Mouse (Mus musculus) myocyte (in vitro differentiated cells): Measurements from ENCODE around the gene Mdm2. TPM values are rescaled to one million over a fixed set of nuclear protein-coding genes. Genes with fewer than 3 reads are reported as not detected.

ENCODE experiments used
- H3K27me3 ChIP-seq: one replicate; pipeline ENCODE4 v1.6.1; 2011; ENCODE audit not compliant: control insufficient read depth, insufficient read depth, insufficient read length
- H3K36me3 ChIP-seq: one replicate; pipeline ENCODE4 v1.6.1; 2011; ENCODE audit not compliant: control insufficient read depth, insufficient read depth
- H3K4me2 ChIP-seq: one replicate; pipeline ENCODE4 v1.6.1; 2011; ENCODE audit warnings: low read depth, control low read depth
- H3K4me3 ChIP-seq: one replicate; pipeline ENCODE4 v1.5.1; 2011; ENCODE audit warnings: mild to moderate bottlenecking, control low read depth, moderate library complexity
- H3K79me2 ChIP-seq: one replicate; pipeline ENCODE4 v1.6.1; 2011; ENCODE audit not compliant: control insufficient read depth, insufficient read depth
- H3ac ChIP-seq: one replicate; pipeline ENCODE4 v1.6.1; 2011; ENCODE audit not compliant: control insufficient read depth, insufficient read length
- CEBPB ChIP-seq: IDR thresholded peaks from 2 replicates; pipeline ENCODE4 v1.6.1; 2011; ENCODE audit warnings: mild to moderate bottlenecking, moderate library complexity; ENCODE audit not compliant: poor library complexity, insufficient read depth, severe bottlenecking
- E2F4 ChIP-seq: IDR thresholded peaks from one replicate; pipeline ENCODE4 v1.6.1; 2011; ENCODE audit warnings: mild to moderate bottlenecking, control low read depth, moderate library complexity; ENCODE audit not compliant: insufficient read depth
- MAX ChIP-seq: IDR thresholded peaks from one replicate; pipeline ENCODE4 v1.6.1; 2011; ENCODE audit warnings: low read depth, mild to moderate bottlenecking, control low read depth
- MYOD1 ChIP-seq, 3 experiments: IDR thresholded peaks; one replicate each; pipeline ENCODE4 v1.6.1; 2011; ENCODE audit warnings: control low read depth in 2 of 3, low read depth in 2 of 3, mild to moderate bottlenecking in 2 of 3, moderate library complexity in 1 of 3; ENCODE audit not compliant: insufficient read length in 2 of 3, control insufficient read depth in 1 of 3
- MYOG ChIP-seq, 3 experiments: IDR thresholded peaks; one replicate each; pipeline ENCODE4 v1.6.1; 2011; ENCODE audit warnings: control low read depth in 2 of 3, low read depth in 2 of 3, mild to moderate bottlenecking in 2 of 3; ENCODE audit not compliant: insufficient read length in 2 of 3, control insufficient read depth in 1 of 3, insufficient read depth in 1 of 3
- POLR2A ChIP-seq: IDR thresholded peaks from one replicate; pipeline ENCODE4 v1.6.1; 2011; ENCODE audit warnings: low read depth, mild to moderate bottlenecking, control low read depth, moderate library complexity; ENCODE audit not compliant: insufficient read length
- POLR2AphosphoS2 ChIP-seq: IDR thresholded peaks from one replicate; pipeline ENCODE4 v1.6.1; 2011; ENCODE audit warnings: low read depth, control low read depth; ENCODE audit not compliant: insufficient read length
- REST ChIP-seq: IDR thresholded peaks from one replicate; pipeline ENCODE4 v1.6.1; 2011; ENCODE audit warnings: mild to moderate bottlenecking, control low read depth, moderate library complexity; ENCODE audit not compliant: insufficient read depth, insufficient read length
- SRF ChIP-seq: IDR thresholded peaks from one replicate; pipeline ENCODE4 v1.6.1; 2011; ENCODE audit warnings: low read depth; ENCODE audit not compliant: control insufficient read depth, insufficient read length
- TCF12 ChIP-seq: IDR thresholded peaks from one replicate; pipeline ENCODE4 v1.6.1; 2011; ENCODE audit warnings: mild to moderate bottlenecking, control low read depth; ENCODE audit not compliant: poor library complexity, insufficient read depth, severe bottlenecking
- TCF3 ChIP-seq: IDR thresholded peaks from one replicate; pipeline ENCODE4 v1.6.1; 2011; ENCODE audit warnings: low read depth, control low read depth; ENCODE audit not compliant: insufficient read length
- USF1 ChIP-seq: IDR thresholded peaks from one replicate; pipeline ENCODE4 v1.6.1; 2011; ENCODE audit warnings: low read depth, mild to moderate bottlenecking, control low read depth, moderate library complexity
- polyA plus RNA-seq: library from polyadenylated mRNA; unstranded; fragments of >200 nt; fragmentation: generic; extraction: Trizol; gene quantifications from one replicate; pipeline ENCODE4 v1.2.1, GENCODE M21; 2012; ENCODE audit warnings: missing spikeins

The Mdm2 gene
- polyA plus RNA-seq, 1 experiment = 23.2 TPM

DNA sequence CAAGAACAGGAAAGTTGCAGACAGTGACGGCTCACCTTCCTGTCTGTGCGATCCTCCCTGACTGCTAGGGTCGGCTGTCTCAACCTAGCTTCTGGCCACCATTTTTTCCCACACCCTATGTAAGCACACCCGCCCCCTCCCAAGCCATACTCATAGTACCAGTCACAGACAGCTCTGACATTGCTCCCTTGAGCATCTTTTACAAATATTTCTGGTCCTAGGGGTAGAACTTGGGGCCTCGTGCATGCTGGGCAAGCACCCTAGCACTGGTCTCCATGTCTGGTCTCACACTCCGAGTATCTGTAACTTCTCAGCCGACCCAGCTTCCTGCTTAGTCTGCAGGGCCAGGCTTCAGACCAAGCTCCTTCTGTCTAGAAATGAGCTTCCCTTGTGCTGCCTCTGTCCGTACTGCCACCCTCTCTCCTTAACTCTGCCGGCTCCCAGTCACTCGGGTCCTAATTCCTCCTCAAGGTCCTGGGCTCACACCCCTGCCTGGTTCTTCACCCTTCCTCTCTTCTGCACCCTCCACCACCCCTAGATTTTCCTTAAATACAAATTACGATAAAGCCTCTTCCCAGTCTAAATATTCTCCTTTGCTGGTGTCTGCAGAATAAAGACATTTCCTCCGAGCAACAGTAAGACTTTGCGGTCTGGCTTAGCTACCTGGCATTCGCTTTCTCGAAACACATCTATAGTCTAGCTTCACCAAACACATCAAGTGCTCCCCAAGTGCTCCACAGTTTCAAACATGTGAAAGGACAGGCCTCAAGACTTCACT is 31.3 kb upstream of the Mdm2 start:
- Histone ChIP-seq H3K79me2 (peaks cover 10% of the 10 kb centered on the region), H3K4me3 (no peak overlapping the region), H3K36me3 (peaks cover 6% of the 10 kb centered on the region), H3K4me2 (no peak overlapping the region), H3K27me3 (no peaks in the 10 kb centered on the region), H3ac (no peak overlapping the region)
- no peak for TF ChIP-seq REST
- no peak for TF ChIP-seq SRF
- no peak for TF ChIP-seq POLR2A
- TF ChIP-seq MYOD1 (IDR thresholded peaks at IDR 0.05; ENCODE audit: control insufficient read depth in 1 of 3, insufficient read length in 2 of 3, low read depth in 2 of 3) = no peak
- TF ChIP-seq E2F4 = no peak
- no peak for TF ChIP-seq TCF12
- no peak for TF ChIP-seq MYOG (IDR thresholded peaks at IDR 0.05; ENCODE audit: control insufficient read depth in 1 of 3, insufficient read depth in 1 of 3, insufficient read length in 2 of 3, low read depth in 2 of 3)
- no peak for TF ChIP-seq USF1
- no peak for TF ChIP-seq POLR2AphosphoS2
- no peak for TF ChIP-seq CEBPB
- TF ChIP-seq MAX = no peak
- no peak for TF ChIP-seq TCF3

DNA sequence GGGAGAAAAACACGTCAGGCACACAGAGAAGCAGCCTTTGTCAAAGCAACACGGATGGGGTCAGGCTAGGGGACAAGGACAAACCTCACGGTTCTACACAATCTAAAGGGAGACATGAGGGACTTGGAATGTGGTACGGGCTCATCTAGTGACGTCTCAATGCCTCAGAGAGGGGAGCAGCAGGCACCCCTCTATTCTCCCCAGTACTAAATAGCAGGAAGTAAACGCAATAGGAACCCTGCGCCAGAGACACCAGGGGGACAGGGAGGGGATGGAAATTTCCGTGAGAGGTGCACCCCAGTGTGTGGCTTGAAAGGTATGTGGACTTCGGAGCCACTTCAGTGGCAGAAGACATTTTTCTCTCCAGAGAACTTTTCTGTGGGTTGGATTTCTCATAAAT is 30.4 kb upstream of the Mdm2 start:
- peaks cover 6% of the 10 kb centered on the region for H3K36me3 ChIP-seq
- TF ChIP-seq MYOG (IDR thresholded peaks at IDR 0.05; ENCODE audit: control insufficient read depth in 1 of 3, insufficient read depth in 1 of 3, insufficient read length in 2 of 3, low read depth in 2 of 3) (no peak), MYOD1 (IDR thresholded peaks at IDR 0.05; ENCODE audit: control insufficient read depth in 1 of 3, insufficient read length in 2 of 3, low read depth in 2 of 3) (no peak), USF1 (no peak), SRF (no peak), POLR2A (no peak), TCF12 (no peak), E2F4 (no peak), POLR2AphosphoS2 (no peak), REST (no peak)
- H3K27me3 ChIP-seq = no peaks in the 10 kb centered on the region
- H3ac ChIP-seq = no peak overlapping the region
- H3K4me3 ChIP-seq = no peak overlapping the region
- peaks cover 10% of the 10 kb centered on the region for H3K79me2 ChIP-seq
- no peak overlapping the region for H3K4me2 ChIP-seq

DNA sequence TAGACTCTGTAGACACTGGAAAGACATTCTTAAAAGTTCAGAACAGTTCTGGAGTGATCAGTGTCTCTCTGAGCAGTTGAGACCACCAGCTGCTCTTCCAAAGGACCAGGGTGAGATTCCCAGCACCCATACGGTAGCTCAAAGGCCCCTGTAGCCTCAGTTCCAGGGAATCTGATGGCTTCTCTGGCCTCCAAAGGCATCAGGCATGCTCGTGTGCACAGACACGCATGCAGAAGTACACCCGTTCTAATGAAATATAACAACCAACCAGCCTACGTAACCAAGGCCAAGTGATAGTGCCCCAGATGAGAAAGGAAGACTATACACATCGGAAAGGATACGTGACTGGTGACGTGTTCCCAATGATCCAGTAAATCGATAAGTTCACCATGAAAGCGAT is 29.6 kb upstream of the Mdm2 start:
- peaks cover 6% of the 10 kb centered on the region for H3K79me2 ChIP-seq
- H3K4me2 ChIP-seq = no peak overlapping the region
- H3K4me3 ChIP-seq = no peak overlapping the region
- TF ChIP-seq TCF12 = no peak
- TF ChIP-seq CEBPB = no peak
- no peak for TF ChIP-seq POLR2AphosphoS2
- TF ChIP-seq REST = no peak
- TF ChIP-seq USF1 = no peak
- TF ChIP-seq MYOD1 (IDR thresholded peaks at IDR 0.05; ENCODE audit: control insufficient read depth in 1 of 3, insufficient read length in 2 of 3, low read depth in 2 of 3) = no peak
- no peak for TF ChIP-seq E2F4
- no peak for TF ChIP-seq SRF
- TF ChIP-seq TCF3 = no peak
- TF ChIP-seq MYOG (IDR thresholded peaks at IDR 0.05; ENCODE audit: control insufficient read depth in 1 of 3, insufficient read depth in 1 of 3, insufficient read length in 2 of 3, low read depth in 2 of 3) = no peak
- no peak for TF ChIP-seq POLR2A
- TF ChIP-seq MAX = no peak
- no peak overlapping the region for H3ac ChIP-seq
- H3K27me3 ChIP-seq = no peaks in the 10 kb centered on the region
- peaks cover 6% of the 10 kb centered on the region for H3K36me3 ChIP-seq

DNA sequence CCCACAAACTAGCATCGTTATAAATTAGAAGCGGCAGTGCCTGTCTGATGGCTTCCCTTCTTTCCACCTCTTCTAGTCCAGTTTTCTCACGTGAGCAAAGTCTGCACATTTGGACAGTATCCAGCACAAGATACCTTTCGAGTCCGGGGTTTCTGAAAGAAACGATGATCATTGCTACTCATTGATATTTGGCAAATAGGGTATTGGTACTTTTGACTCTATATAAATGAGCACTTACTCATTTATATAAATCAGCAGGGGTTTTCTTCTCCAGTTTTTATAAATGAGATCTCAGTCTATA is 29.0 kb upstream of the Mdm2 start:
- no peak for TF ChIP-seq CEBPB
- TF ChIP-seq TCF12 = no peak
- TF ChIP-seq E2F4 = no peak
- no peak for TF ChIP-seq TCF3
- TF ChIP-seq USF1 = no peak
- no peak for TF ChIP-seq SRF
- no peak for TF ChIP-seq POLR2A
- no peak for TF ChIP-seq MYOG (IDR thresholded peaks at IDR 0.05; ENCODE audit: control insufficient read depth in 1 of 3, insufficient read depth in 1 of 3, insufficient read length in 2 of 3, low read depth in 2 of 3)
- no peak for TF ChIP-seq MYOD1 (IDR thresholded peaks at IDR 0.05; ENCODE audit: control insufficient read depth in 1 of 3, insufficient read length in 2 of 3, low read depth in 2 of 3)
- TF ChIP-seq POLR2AphosphoS2 = no peak
- TF ChIP-seq MAX = no peak
- no peak for TF ChIP-seq REST
- Histone ChIP-seq H3K4me3 (no peak overlapping the region), H3K4me2 (no peak overlapping the region), H3K79me2 (peaks cover under 1% of the 10 kb centered on the region), H3ac (no peak overlapping the region), H3K27me3 (no peaks in the 10 kb centered on the region), H3K36me3 (peaks cover 6% of the 10 kb centered on the region)
